Mouse (Mus musculus): ENCODE data around the gene Sele.
"Not testable (repeated sequence)": the region's sequence is repeated elsewhere in the genome, so short reads cannot be mapped to it uniquely, and the experiment has no call there.

The Sele gene

GRCm38 (mm10) chr1:164047934-164048333 is at the start of gene Sele:
Sele (plus strand) TSS chr1:164048234.
- no peak for DNase-seq

DNA sequence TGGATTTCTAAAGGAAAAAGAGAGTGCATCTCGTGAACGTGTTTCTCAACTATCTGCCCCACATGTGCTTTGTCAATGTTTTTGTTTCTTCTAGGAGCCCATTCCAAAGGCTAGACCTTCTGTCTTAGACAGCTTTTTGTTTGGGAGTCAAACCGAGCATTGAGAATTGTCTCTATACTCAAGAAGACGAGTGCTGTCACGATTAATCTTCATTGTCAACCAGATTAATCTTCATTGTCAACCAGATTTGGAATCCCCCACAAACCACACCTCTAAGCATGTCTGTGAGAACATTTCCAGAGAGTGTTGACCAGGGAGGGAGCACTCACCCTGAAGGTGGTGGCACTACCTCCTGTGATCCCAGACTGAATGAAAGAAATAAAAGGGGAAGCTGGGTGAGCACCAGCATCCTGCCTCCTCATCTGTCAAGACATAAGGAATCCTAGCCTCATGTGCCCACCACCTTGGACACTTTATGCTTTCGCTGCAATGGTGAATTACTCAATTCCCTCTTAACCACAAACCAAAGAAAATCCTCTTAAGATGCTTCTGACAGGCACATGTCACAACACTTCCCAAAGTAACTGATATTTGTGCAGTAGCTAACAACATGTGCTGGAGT is 46.1 kb upstream of the Sele start:
- no peak for DNase-seq

GRCm38 (mm10) chr1:164004311-164004710 is 43.7 kb upstream of the Sele start:
- DNase-seq, result no peak

DNA sequence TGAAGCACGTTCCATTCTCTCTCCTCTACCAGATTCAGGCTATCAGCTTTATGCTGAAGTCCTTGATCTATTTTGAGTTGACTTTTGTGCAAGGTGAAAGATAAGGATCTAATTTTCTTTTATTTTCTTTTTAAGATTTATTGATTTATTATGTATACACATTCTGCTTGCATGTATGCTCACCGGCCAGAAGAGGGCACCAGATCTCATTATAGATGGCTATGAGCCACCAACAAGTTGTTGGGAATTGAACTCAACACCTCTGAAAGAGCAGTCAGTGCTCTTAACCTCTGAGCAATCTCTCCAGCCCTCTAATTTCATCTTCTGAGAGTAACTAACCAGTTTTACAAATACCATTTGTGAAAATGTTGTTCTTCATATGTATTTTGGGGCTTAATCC is 38.8 kb upstream of the Sele start:
- no peak for DNase-seq

DNA sequence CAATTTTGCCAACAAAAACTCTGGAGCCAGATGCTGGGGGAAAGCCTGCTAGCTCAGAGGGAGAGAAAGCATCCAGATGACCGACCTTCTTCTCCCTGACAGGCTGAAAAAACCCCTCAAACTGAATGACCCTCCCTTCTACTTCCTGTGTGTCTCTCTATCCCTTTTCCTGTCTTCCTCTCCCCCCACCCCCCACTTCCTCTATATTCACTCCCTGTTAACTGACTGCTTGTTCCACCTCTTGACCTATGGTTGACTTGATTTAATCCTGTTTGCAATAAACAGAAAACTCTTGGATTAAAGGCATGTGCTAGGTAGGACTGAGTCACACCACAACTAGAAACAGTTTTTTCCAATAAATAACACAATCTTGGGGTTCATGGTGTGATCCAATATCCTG is 33.4 kb upstream of the Sele start:
- no peak for DNase-seq

GRCm38 (mm10) chr1:164018221-164018896 is 29.7 kb upstream of the Sele start:
- no peak for DNase-seq

DNA sequence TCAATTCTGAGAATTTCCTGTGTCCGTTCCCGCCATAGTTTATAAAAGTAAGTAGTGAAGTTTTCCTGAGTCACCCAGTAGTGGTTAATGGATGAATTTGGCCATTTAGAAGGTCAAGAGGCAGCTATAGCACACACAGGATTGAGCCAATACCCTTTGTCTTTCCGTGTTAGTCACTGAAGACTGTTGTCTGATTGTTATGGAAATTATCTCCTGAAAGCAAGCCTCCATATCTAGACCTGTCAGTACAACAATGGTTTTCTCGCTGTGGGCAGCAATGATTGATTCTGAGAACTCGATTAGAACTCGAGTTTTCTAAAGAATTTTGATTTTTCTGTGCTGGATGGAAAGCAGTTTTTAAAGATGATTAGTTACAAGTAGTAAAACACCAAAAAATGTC is 28.2 kb upstream of the Sele start:
- DNase-seq, result no peak

GRCm38 (mm10) chr1:164020746-164021145 is 27.3 kb upstream of the Sele start:
- not testable (repeated sequence) for DNase-seq

DNA sequence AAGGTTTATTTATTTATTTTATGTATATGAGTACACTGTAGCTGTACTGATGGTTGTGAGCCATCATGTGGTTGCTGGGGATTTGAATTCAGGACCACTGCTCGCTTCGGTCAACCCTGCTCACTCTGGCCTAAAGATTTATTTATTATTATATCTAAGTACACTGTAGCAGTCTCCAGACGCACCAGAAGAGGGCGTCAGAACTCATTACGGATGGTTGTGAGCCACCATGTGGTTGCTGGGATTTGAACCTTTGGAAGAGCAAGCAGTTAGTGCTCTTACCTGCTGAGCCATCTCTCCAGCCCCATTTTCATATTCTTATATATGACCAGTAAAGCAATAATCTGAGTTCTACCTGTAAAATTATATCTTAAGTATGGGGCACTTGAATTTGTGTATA is 25.9 kb upstream of the Sele start:
- DNase-seq, result not testable (repeated sequence)

GRCm38 (mm10) chr1:164025685-164026084 is 22.3 kb upstream of the Sele start:
- DNase-seq, result no peak

DNA sequence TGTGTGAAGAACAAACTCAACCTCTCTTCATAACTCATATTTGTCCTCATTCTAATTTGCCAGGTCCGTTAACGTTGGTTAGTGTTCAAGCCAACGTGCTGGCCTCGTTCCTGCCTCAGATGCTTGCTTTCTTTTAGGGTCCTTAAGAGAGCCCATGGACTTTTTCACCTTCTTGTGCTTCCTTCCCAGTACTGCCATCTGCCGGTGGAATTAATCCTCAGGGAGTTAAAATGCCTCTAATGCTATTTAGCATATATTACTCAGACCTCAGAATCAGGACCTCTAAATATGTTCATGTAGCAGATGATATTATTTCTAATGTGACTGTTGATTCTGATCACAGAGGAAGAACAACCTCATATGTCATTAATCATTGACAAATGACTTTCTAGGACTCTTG is 20.6 kb upstream of the Sele start:
- no peak for DNase-seq

- DNase-seq, result no peak
Observed at GRCm38 (mm10) chr1:164040385-164041135, 7.5 kb upstream of the Sele start.

GRCm38 (mm10) chr1:164043549-164043948 is 4.5 kb upstream of the Sele start:
- no peak for DNase-seq

- DNase-seq, result no peak
Observed at GRCm38 (mm10) chr1:164053561-164053960, 5.5 kb downstream of the Sele start.

DNA sequence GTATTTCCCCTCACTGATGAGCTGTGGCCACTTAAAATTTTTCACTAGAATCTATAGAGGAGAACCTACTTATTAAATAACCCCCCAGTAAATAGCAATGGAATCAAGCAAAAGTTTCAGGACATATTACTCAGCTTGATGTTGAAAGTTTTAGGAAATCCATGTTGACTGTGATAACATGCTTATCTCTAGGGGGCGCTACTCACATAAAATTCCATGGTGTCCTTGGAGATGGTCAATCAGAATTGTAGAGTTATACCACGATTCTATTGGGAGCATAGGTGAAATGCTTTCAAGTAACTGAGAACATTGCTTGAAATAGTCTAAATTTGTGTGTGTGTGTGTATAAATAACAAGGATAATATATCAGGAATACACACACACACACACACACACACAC is 6.8 kb downstream of the Sele start:
- no peak for DNase-seq

DNA sequence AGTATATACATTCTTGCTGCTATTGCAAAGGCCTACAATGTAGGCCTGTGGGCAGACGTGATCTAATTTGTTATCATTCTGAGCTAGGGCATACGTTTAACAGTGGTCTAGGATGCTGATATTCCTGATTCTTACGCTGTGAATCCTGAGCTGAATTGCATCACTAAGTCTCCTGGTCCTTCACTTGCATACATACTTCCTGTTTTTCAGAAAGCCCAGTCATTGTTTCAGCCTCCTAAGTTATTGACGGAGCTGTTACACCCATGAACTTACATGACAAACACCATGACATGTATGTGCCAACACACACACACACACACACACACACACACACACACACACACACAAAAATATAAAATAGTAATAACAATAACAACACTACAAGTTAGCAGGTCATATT is 12.0 kb downstream of the Sele start:
- DNase-seq, result no peak

DNA sequence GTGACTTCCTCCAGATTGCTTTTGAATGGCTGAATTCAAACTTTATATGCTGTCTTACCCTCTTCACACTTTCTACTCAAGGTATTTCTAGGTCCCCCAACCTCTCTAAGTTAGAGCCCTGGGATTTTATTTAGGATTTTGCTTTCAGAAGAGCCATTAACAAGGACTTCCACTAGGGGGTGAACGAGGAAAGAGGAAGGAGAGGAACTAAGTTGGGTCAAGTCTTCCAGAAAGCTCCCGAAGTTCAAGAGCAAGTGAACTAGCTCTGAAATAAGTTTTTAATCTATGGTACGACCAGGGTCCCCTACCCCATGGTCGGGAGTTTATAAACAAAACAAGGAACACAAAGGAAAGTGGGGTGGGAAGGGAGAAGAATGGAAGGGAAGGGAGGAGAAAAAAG is 13.2 kb downstream of the Sele start:
- DNase-seq, result no peak

- no peak for DNase-seq
Observed at GRCm38 (mm10) chr1:164061925-164062324, 13.9 kb downstream of the Sele start, which contains the start of gene Sell. Sell (plus strand) TSS chr1:164061982.

- DNase-seq, result no peak
Observed at GRCm38 (mm10) chr1:164062856-164063255, 14.8 kb downstream of the Sele start.

- no peak for DNase-seq
Observed at GRCm38 (mm10) chr1:164063745-164064144, 15.7 kb downstream of the Sele start.

DNA sequence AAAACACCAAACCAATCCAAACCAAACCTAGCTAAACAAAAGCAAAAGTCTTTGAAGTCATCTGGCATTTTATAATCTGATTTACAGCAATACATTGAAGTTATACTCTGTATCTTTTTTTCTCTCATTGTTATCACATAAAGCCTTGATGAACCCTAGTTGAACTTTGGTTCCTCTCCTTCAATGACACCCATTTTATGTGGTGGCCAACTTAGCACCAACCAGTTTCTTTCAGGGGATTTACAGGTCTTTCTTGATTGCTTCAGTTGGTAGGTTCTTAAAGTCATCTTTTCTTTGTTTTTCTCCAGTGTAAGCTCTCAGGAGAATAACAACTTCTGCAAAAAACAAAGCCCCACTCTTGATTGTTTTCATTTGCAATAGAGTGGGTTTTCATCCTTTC is 21.2 kb downstream of the Sele start:
- no peak for DNase-seq

DNA sequence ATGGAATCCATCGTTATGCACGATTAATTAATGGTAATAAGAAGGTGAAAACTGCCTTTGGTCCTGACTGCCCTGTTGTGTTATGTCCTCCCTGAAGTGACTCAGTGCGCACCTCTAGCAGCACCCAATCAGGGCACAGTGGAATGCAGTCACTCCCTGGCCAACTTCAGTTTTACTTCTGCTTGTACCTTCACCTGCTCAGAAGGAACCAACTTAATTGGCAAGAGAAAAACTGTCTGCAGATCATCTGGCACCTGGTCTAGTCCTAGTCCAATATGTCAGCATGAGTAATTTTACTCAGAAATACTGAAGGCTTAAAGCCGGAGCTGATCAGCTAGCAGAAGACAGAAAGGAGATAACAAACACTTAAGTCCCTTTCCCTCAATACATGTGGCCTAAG is 22.4 kb downstream of the Sele start:
- no peak for DNase-seq

GRCm38 (mm10) chr1:164071111-164071510 is 23.1 kb downstream of the Sele start:
- no peak for DNase-seq

DNA sequence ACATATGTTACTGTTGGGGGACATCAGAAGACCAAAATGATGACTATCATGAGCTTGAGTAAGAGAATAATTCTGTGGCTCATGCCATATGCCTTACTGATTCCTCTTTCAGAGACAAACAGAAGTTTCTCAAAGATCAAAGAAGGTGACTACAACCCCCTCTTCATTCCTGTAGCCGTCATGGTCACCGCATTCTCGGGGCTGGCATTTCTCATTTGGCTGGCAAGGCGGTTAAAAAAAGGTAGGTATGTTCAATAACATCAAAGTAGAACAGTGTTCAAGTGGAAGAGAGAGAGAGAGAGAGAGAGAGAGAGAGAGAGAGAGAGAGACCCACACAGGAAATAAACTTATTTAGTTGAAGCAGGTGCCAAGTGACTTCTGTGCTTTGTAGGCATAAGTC is 24.0 kb downstream of the Sele start:
- DNase-seq, result no peak

Measured in cerebellum, adult 9-11 months (tissue).